Comparison of ENCODE assay signal across 9 mouse cellular contexts in genomic region chr4:133497461-133498159, GRCm38 (mm10). TPM values are rescaled to one million over a fixed set of nuclear protein-coding genes. Genes with fewer than 3 reads are reported as not detected.
DNase-seq lines count a peak whose midpoint lies in the region; ATAC-seq and TF ChIP-seq lines count a peak whose summit lies in the region.
"Had no signal": no experiment of that assay in that cellular context is flagged by ENCODE, and none has a peak within 500 bp of the region (broad histone marks: within the 10 kb centered on the region; RNA-seq: fewer than 3 reads in every experiment).

No protein-coding gene starts in this region.

- no peaks in the 10 kb centered on the region for H3K36me3 ChIP-seq in testis, adult 2 months (ENCODE audit: control insufficient read depth, insufficient read depth, low read length)
- H3K36me3 ChIP-seq in forebrain, embryonic 14.5 days (ENCODE audit: control insufficient read depth, insufficient read depth, low read length) = no peaks in the 10 kb centered on the region
- H3K36me3 ChIP-seq in limb, embryonic 10.5 days = no peaks in the 10 kb centered on the region

- intact Hi-C loops in gastrocnemius, postnatal 36 days (cut with DNase I) = no loop called here

- peak overlapping the region; percentile 99 for H3K4me2 ChIP-seq in forebrain, embryonic 14.5 days (ENCODE audit: low read length)

- no peaks in the 10 kb centered on the region for H3K9me3 ChIP-seq in forebrain, embryonic 14.5 days (replicated peaks; ENCODE audit: control insufficient read depth, low read length)
- no peaks in the 10 kb centered on the region for H3K9me3 ChIP-seq in limb, embryonic 10.5 days (replicated peaks)

- DNase-seq in cerebellum, postnatal 4 days (ENCODE audit: low spot score in 2 of 2) = no peak
- DNase-seq in testis, postnatal 14 days (ENCODE audit: low spot score) = no peak
- DNase-seq in forebrain, embryonic 14.5 days (ENCODE audit: low spot score) = peak; percentile 49
- DNase-seq in limb, embryonic 10.5 days (ENCODE audit: low spot score) = peak; percentile 65
- no peak for DNase-seq in gastrocnemius, postnatal 36 days

- peak overlapping the region; percentile 66 for H3K4me3 ChIP-seq in testis, adult 2 months (ENCODE audit: control insufficient read depth, low read depth, low read length)
- H3K4me3 ChIP-seq in forebrain, embryonic 14.5 days (ENCODE audit: low read depth, low read length) = peak overlapping the region; percentile 59
- peak overlapping the region; percentile 78 for H3K4me3 ChIP-seq in limb, embryonic 10.5 days
- peak overlapping the region; percentile 83 for H3K4me3 ChIP-seq in olfactory bulb, adult 2 months (ENCODE audit: insufficient read depth, low read depth, low read length)

- H3K4me1 ChIP-seq in testis, adult 2 months (ENCODE audit: control insufficient read depth, insufficient read depth, low read length) = peaks cover 13% of the 10 kb centered on the region
- peaks cover 4% of the 10 kb centered on the region; the same call in 1 of the 2 replicates for H3K4me1 ChIP-seq in forebrain, embryonic 14.5 days (ENCODE audit: control insufficient read depth, insufficient read depth, low read length)
- peaks cover 34% of the 10 kb centered on the region for H3K4me1 ChIP-seq in limb, embryonic 10.5 days
- peaks cover 31% of the 10 kb centered on the region for H3K4me1 ChIP-seq in olfactory bulb, adult 2 months (ENCODE audit: control insufficient read depth, insufficient read depth, low read length)

- 1% methylated on average over 58 of the region's 70 CpGs for WGBS in forebrain, embryonic 14.5 days
- WGBS in limb, embryonic 10.5 days = 1% methylated on average over 69 of the region's 70 CpGs
- WGBS in olfactory bulb, adult 2 months = under 1% methylated on average over 70 of the region's 70 CpGs

- no peak overlapping the region for H3K27ac ChIP-seq in testis, adult 2 months (ENCODE audit: control insufficient read depth, insufficient read depth, low read depth, low read length)
- H3K27ac ChIP-seq in forebrain, embryonic 14.5 days (ENCODE audit: low read depth, low read length) = no peak overlapping the region
- peak overlapping the region; percentile 79 for H3K27ac ChIP-seq in limb, embryonic 10.5 days
- H3K27ac ChIP-seq in olfactory bulb, adult 2 months (ENCODE audit: insufficient read depth, low read depth, low read length) = no peak overlapping the region

- no peak for TF ChIP-seq CTCF in testis, adult 2 months (IDR thresholded peaks at IDR 0.05; ENCODE audit: control insufficient read depth, insufficient read depth, insufficient replicate concordance, low read depth, low read length)
- TF ChIP-seq CTCF in olfactory bulb, adult 2 months (IDR thresholded peaks at IDR 0.05; ENCODE audit: insufficient read depth, low read depth, low read length) = no peak

- no peaks in the 10 kb centered on the region; the same call in 1 of the 2 replicates for H3K27me3 ChIP-seq in testis, adult 2 months (ENCODE audit: control insufficient read depth, insufficient read depth, low read length)
- H3K27me3 ChIP-seq in forebrain, embryonic 14.5 days (replicated peaks; ENCODE audit: control insufficient read depth, insufficient read depth, low read length) = peaks cover 61% of the 10 kb centered on the region
- peaks cover 97% of the 10 kb centered on the region for H3K27me3 ChIP-seq in limb, embryonic 10.5 days (ENCODE audit: low read depth, poor library complexity, severe bottlenecking)

- peak; percentile 8; the same call in 1 of the 2 replicates for ATAC-seq in cerebellum, adult (ENCODE audit: insufficient number of reproducible peaks, low FRiP score, low TSS enrichment)
- ATAC-seq in forebrain, embryonic 14.5 days = peak; percentile 62

- H3K9ac ChIP-seq in forebrain, embryonic 14.5 days (ENCODE audit: low read length) = peak overlapping the region; percentile 70

- TF ChIP-seq POLR2A in testis, adult 2 months (IDR thresholded peaks at IDR 0.05; ENCODE audit: control insufficient read depth, low read depth, low read length) = no peak
- no peak for TF ChIP-seq POLR2A in olfactory bulb, adult 2 months (IDR thresholded peaks at IDR 0.05; ENCODE audit: insufficient read depth, low read depth, low read length)

RNA-seq across cellular contexts. Expression of gene Trnp1, which starts 0.7 kb away (rescaled TPM):
- 1.3 and 2.0 TPM in 2 replicates for polyA plus RNA-seq in testis, adult 2 months (2012; rRNA removed)
- 5.8 and 6.2 TPM in 2 replicates for polyA plus RNA-seq in forebrain, embryonic 14.5 days (2014; fragmentation: Nextera tagmentation; extraction: Ambion mirVana)
- 0.46 and 0.65 TPM in 2 replicates for polyA plus RNA-seq in limb, embryonic 10.5 days (2016; fragmentation: Nextera tagmentation; extraction: Ambion mirVana)
- polyA plus RNA-seq in olfactory bulb, adult 2 months (2012; ENCODE audit: insufficient read depth, insufficient read length, low replicate concordance, missing spikeins) = not detected in 2 replicates
- under 1 TPM; 0.56 to 0.81 TPM for total RNA-seq in gastrocnemius, postnatal 36 days (2021)
- total RNA-seq: hematopoietic stem cell, adult 5-6 weeks had no signal

RNA-seq across cellular contexts. Expression of gene Tent5b, which starts 17.7 kb away (rescaled TPM):
- polyA plus RNA-seq in testis, adult 2 months (2012; rRNA removed) = 35.7 and 45.4 TPM in 2 replicates
- polyA plus RNA-seq in forebrain, embryonic 14.5 days (2014; fragmentation: Nextera tagmentation; extraction: Ambion mirVana) = 0.09 and 0.27 TPM in 2 replicates
- 0.68 and 1.1 TPM in 2 replicates for polyA plus RNA-seq in limb, embryonic 10.5 days (2016; fragmentation: Nextera tagmentation; extraction: Ambion mirVana)
- polyA plus RNA-seq in olfactory bulb, adult 2 months (2012; ENCODE audit: insufficient read depth, insufficient read length, low replicate concordance, missing spikeins) = not detected in 2 replicates
- total RNA-seq in gastrocnemius, postnatal 36 days (2021) = 1 to 10 TPM in 1 of 2 experiments, under 1 TPM in 1; 0.59 to 1.0 TPM
- total RNA-seq: hematopoietic stem cell, adult 5-6 weeks had no signal

RNA-seq across cellular contexts. Expression of gene Kdf1, which starts 21.2 kb away (rescaled TPM):
- polyA plus RNA-seq in testis, adult 2 months (2012; rRNA removed) = 3.4 and 4.3 TPM in 2 replicates
- polyA plus RNA-seq in forebrain, embryonic 14.5 days (2014; fragmentation: Nextera tagmentation; extraction: Ambion mirVana) = 0.12 and 0.20 TPM in 2 replicates
- 6.7 and 8.5 TPM in 2 replicates for polyA plus RNA-seq in limb, embryonic 10.5 days (2016; fragmentation: Nextera tagmentation; extraction: Ambion mirVana)
- not detected in 2 replicates for polyA plus RNA-seq in olfactory bulb, adult 2 months (2012; ENCODE audit: insufficient read depth, insufficient read length, low replicate concordance, missing spikeins)
- total RNA-seq in gastrocnemius, postnatal 36 days (2021) = not detected
- total RNA-seq: hematopoietic stem cell, adult 5-6 weeks had no signal

RNA-seq across cellular contexts. Expression of gene Nudc, which starts 48.2 kb away (rescaled TPM):
- 83.0 and 104 TPM in 2 replicates for polyA plus RNA-seq in testis, adult 2 months (2012; rRNA removed)
- 139 and 181 TPM in 2 replicates for polyA plus RNA-seq in forebrain, embryonic 14.5 days (2014; fragmentation: Nextera tagmentation; extraction: Ambion mirVana)
- 493 and 582 TPM in 2 replicates for polyA plus RNA-seq in limb, embryonic 10.5 days (2016; fragmentation: Nextera tagmentation; extraction: Ambion mirVana)
- 355 TPM in 1 of 2 replicates, not detected in the other for polyA plus RNA-seq in olfactory bulb, adult 2 months (2012; ENCODE audit: insufficient read depth, insufficient read length, low replicate concordance, missing spikeins)
- 10 to 100 TPM; 41.2 to 45.4 TPM for total RNA-seq in gastrocnemius, postnatal 36 days (2021)

RNA-seq across cellular contexts. Expression of gene Nr0b2, which starts 55.6 kb away (rescaled TPM):
- polyA plus RNA-seq in testis, adult 2 months (2012; rRNA removed) = 0.42 and 0.51 TPM in 2 replicates
- polyA plus RNA-seq in forebrain, embryonic 14.5 days (2014; fragmentation: Nextera tagmentation; extraction: Ambion mirVana) = not detected in 2 replicates
- 0.13 TPM in 1 of 2 replicates, not detected in the other for polyA plus RNA-seq in limb, embryonic 10.5 days (2016; fragmentation: Nextera tagmentation; extraction: Ambion mirVana)
- polyA plus RNA-seq in olfactory bulb, adult 2 months (2012; ENCODE audit: insufficient read depth, insufficient read length, low replicate concordance, missing spikeins) = not detected in 2 replicates
- not detected for total RNA-seq in gastrocnemius, postnatal 36 days (2021)
- total RNA-seq: hematopoietic stem cell, adult 5-6 weeks had no signal

Comparison
In these comparisons a context has a peak if more than half of its experiments do, and no peak if none do; other contexts are left out.
1. DNase-seq: peak in forebrain, embryonic 14.5 days (single experiment) and limb, embryonic 10.5 days (single experiment); none in cerebellum, postnatal 4 days (0 of 2), testis, postnatal 14 days (single experiment) and gastrocnemius, postnatal 36 days (0 of 2).
2. RNA of gene Tent5b, which starts 17.7 kb away (polyA plus RNA-seq): 35.7 to 45.4 TPM in testis, adult 2 months; 0.68 to 1.1 TPM in limb, embryonic 10.5 days, 0.09 to 0.27 TPM in forebrain, embryonic 14.5 days and not detected in olfactory bulb, adult 2 months; every median in the first group is over 10 times any median in the second.
3. Peak in every context shown above with its lines, with median percentiles within 50 percentile points of each other: H3K4me3 ChIP-seq.